Mouse (Mus musculus) heart, adult 2 months (tissue): ENCODE measurements at regions not wholly inside any gene's neighbourhood (a gene's known extent, or its start where the extent isn't known, plus 50 kb on each side); places are given as distances from the start of the nearest gene placed in this dataset.
A peak's percentile ranks its signal among the peaks of the same experiment; 100 is the strongest.

Experiments used
- CTCF ChIP-seq: fragments of 200-600 bp; IDR thresholded peaks from 2 replicates; pipeline ENCODE4 v1.8.1; 2022; ENCODE audit warnings: antibody characterized with exemption, mild to moderate bottlenecking, moderate library complexity
- POLR2A ChIP-seq: fragments of 200-500 bp; IDR thresholded peaks from 2 replicates; pipeline ENCODE4 v1.6.1; 2011; ENCODE audit warnings: mild to moderate bottlenecking, low read depth, low read length, control low read depth; ENCODE audit not compliant: insufficient read depth

GRCm38 (mm10) chr6:82824240-82824639 lies 50.0 kb upstream of the Hk2 start:
- no peak for TF ChIP-seq CTCF
- TF ChIP-seq POLR2A: 0 out of 2 replicates have a peak, but pooled peaks have one; percentile 36
